Mouse (Mus musculus) liver, embryonic 16.5 days (tissue): ENCODE measurements around the gene Fxyd7. TPM values are rescaled to one million over a fixed set of nuclear protein-coding genes. Genes with fewer than 3 reads are reported as not detected.
A peak's percentile ranks its signal among the peaks of the same experiment; 100 is the strongest.

Experiments used
- ATAC-seq: fragments of 200-750 bp; cut with Nextera tagmentation; 2 replicates; pipeline ENCODE4 v1.8.0; 2017; ENCODE audit warnings: low read depth, mild to moderate bottlenecking, moderate number of reproducible peaks, moderate library complexity
- H3K27ac ChIP-seq: fragments of 300-500 bp; sonication (generic); 2 replicates; pipeline ENCODE4 v1.5.1; 2014; ENCODE audit warnings: mild to moderate bottlenecking, low read length
- H3K27me3 ChIP-seq: fragments of 300-500 bp; sonication (generic); 2 replicates; pipeline ENCODE4 v1.6.1; 2014; ENCODE audit warnings: low read depth, low read length, mixed read lengths; ENCODE audit not compliant: control insufficient read depth, insufficient read depth
- H3K36me3 ChIP-seq: fragments of 300-500 bp; sonication (generic); 2 replicates; pipeline ENCODE4 v1.6.1; 2014; ENCODE audit warnings: mild to moderate bottlenecking; ENCODE audit not compliant: control insufficient read depth, insufficient read depth
- H3K4me1 ChIP-seq: fragments of 300-500 bp; sonication (generic); 2 replicates; pipeline ENCODE4 v1.6.1; 2014; ENCODE audit warnings: low read depth, low read length, mixed read lengths; ENCODE audit not compliant: control insufficient read depth
- H3K4me2 ChIP-seq: fragments of 300-500 bp; sonication (generic); 2 replicates; pipeline ENCODE4 v1.6.1; 2014; ENCODE audit warnings: low read depth, low read length, mixed read lengths
- H3K4me3 ChIP-seq: fragments of 300-500 bp; sonication (generic); 2 replicates; pipeline ENCODE4 v1.5.1; 2014; ENCODE audit warnings: low read depth, mild to moderate bottlenecking, low read length
- H3K9ac ChIP-seq: fragments of 300-500 bp; sonication (generic); 2 replicates; pipeline ENCODE4 v1.6.1; 2014; ENCODE audit warnings: low read depth, low read length
- H3K9me3 ChIP-seq: fragments of 300-500 bp; sonication (generic); replicated peaks from 2 replicates; pipeline ENCODE4 v1.6.1; 2016; ENCODE audit warnings: low read length; ENCODE audit not compliant: control insufficient read depth
- WGBS: fragments of 180-500 bp; shearing (Covaris S2); extraction: QIAGEN DNeasy Blood & Tissue Kit; methylation state at CpG from one replicate; pipeline ENCODE4 v1.1.7; 2014; ENCODE audit not compliant: insufficient replicate concordance; 5-methylcytosine and 5-hydroxymethylcytosine counted together
- polyA plus RNA-seq: library from polyadenylated mRNA; unstranded; fragments of >200 nt; fragmentation: Nextera tagmentation; extraction: Ambion mirVana; gene quantifications from 2 replicates; pipeline ENCODE4 v1.2.1, GENCODE M21; 2015

Fxyd7 gene
- polyA plus RNA-seq, 1 experiment from 2014 or later, result 0.65 TPM

DNA sequence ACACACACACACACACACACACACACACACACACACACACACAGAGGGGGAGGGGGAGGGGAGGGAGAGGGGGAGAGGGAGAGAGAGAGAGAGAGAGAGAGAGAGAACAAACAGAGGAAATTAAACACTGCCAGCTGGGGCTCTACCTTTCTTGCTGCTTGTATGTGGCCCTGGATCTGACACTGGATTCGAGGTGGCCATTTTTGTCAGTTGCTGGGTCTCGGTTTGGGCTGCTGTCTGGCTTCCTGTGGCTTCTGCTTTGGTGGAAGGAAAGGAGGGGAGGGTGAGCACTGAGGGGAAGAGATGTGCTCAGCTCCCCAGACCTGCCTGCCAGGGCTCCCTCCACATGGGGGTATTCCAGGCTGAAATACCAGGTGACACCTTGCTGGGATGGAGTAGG, 13.6 kb downstream of the Fxyd7 start:
- WGBS, result 14% methylated on average over 2 of the region's 2 CpGs
- peaks cover 4% of the 10 kb centered on the region; the same call in 1 of the 2 replicates for H3K4me1 ChIP-seq
- peaks cover 10% of the 10 kb centered on the region for H3K27me3 ChIP-seq
- no peak overlapping the region for H3K9ac ChIP-seq
- no peak for ATAC-seq
- no peaks in the 10 kb centered on the region for H3K9me3 ChIP-seq
- H3K36me3 ChIP-seq, result no peaks in the 10 kb centered on the region
- H3K27ac ChIP-seq, result no peak overlapping the region
- no peak overlapping the region for H3K4me3 ChIP-seq
- no peak overlapping the region for H3K4me2 ChIP-seq

DNA sequence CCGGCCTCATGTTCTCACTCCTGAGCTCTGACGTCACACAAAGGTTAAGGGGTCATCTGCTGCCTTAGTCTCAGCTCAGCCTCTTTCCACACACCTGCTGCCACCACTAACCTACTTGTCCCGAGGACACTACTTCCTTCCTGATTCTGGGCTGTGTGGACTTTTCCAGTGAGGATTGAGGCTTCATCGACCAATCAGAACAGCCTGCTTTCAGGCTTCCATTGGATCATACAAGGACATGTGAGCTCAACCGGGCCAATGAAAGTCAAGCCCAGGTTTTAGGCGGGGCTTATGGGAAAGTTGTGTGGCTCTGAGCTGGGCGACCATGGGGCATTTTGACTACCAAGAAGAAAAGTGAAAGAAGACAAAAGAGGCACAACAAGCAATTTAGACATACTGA, 14.3 kb downstream of the Fxyd7 start:
- Histone ChIP-seq H3K27me3 (peaks cover 5% of the 10 kb centered on the region), H3K27ac (no peak overlapping the region), H3K4me2 (no peak overlapping the region), H3K36me3 (no peaks in the 10 kb centered on the region), H3K9ac (no peak overlapping the region), H3K9me3 (no peaks in the 10 kb centered on the region), H3K4me3 (no peak overlapping the region), H3K4me1 (peaks cover 4% of the 10 kb centered on the region; the same call in 1 of the 2 replicates)
- ATAC-seq, result no peak
- WGBS, result 54% methylated on average over 7 of the region's 7 CpGs

DNA sequence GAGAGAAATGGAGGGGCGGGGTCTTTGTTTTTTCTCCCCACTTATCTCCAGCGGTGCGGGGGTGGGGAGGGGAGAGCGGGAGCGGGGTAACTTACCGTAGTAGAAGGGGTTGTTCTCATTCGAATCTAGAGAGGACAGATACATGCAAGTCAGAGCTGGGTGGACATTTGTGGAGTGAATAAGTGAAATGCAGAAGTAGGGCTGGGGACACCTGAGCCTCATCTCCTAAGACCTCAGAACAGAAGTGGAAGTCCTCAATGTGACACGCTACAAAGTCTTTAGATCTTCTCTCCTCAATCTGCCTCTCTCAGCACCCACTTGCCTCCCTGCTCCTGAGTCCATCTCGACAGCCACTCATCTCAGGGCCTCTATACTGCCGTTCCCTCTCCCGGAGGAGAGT, 16.0 kb downstream of the Fxyd7 start:
- no peak for ATAC-seq
- peaks cover 4% of the 10 kb centered on the region; the same call in 1 of the 2 replicates for H3K4me1 ChIP-seq
- WGBS, result 66% methylated on average over 11 of the region's 11 CpGs
- H3K9ac ChIP-seq, result no peak overlapping the region
- no peaks in the 10 kb centered on the region for H3K36me3 ChIP-seq
- no peaks in the 10 kb centered on the region for H3K9me3 ChIP-seq
- H3K27me3 ChIP-seq, result no peaks in the 10 kb centered on the region
- H3K4me3 ChIP-seq, result no peak overlapping the region
- H3K4me2 ChIP-seq, result no peak overlapping the region
- H3K27ac ChIP-seq, result no peak overlapping the region

DNA sequence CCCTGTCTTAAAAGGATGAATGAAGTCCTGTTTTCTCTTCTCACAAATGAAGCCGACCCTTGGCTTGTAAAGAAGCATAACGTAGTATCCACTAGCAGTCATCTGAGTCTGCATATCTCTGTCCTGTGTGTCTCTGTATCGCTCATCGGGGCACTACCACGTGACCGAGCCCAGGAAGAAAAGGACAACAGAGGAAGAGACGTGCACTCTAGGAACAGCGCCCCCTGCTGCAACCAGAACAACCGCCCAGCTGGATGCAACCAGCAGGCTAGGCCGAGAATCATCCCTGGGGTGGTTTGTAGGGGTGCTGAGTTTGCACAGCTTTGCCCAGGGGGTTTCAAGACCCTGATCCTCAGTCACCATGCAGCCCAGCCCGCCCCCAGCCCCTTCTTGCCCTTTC, 16.5 kb downstream of the Fxyd7 start:
- Histone ChIP-seq H3K4me2 (no peak overlapping the region), H3K4me3 (no peak overlapping the region), H3K9me3 (no peaks in the 10 kb centered on the region), H3K9ac (no peak overlapping the region), H3K4me1 (peaks cover 4% of the 10 kb centered on the region; the same call in 1 of the 2 replicates), H3K27me3 (no peaks in the 10 kb centered on the region), H3K36me3 (no peaks in the 10 kb centered on the region), H3K27ac (no peak overlapping the region)
- WGBS, result 39% methylated on average over 11 of the region's 11 CpGs
- no peak for ATAC-seq

DNA sequence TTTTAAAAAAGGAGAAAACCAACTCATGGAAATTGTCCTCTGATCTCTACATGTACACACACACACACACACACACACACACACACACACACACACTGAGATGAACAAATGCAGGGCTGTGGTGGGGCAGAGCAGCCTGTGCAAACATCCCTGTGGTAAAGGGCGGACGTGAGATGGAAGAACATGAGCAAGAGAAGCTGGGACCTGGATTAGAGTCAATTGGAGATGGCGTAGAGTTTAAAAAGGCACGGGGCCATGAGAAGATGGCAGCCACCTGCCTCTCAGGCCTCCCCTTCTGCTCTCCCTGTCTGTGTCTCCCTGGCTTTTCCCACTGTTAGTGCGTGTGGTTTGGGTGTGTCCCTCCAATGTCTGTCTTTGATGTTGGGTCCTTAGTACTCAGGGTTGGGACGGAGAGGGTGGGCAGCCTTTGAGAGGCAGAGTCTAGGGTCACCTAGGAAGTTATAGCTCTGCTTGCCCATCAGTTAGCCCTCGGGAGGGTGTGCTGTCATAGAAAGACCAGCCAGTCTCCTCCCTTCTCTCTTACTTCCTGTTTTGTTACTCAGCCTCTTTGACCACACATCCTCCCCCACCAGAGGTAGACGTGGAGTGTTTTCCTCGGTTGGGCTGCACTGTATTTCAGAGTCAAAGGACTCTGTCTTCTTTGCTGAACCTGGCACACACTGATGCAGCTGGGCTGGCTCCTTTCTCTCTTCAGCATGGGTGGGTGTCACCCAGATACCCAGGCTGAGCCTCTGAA, 17.7 kb downstream of the Fxyd7 start:
- H3K4me2 ChIP-seq, result no peak overlapping the region
- ATAC-seq, result peak; percentile 41; the same call in 1 of the 2 replicates
- H3K9me3 ChIP-seq, result no peaks in the 10 kb centered on the region
- H3K4me3 ChIP-seq, result no peak overlapping the region
- no peaks in the 10 kb centered on the region for H3K27me3 ChIP-seq
- H3K27ac ChIP-seq, result peak overlapping the region; percentile 50; the same call in 1 of the 2 replicates
- WGBS, result 33% methylated on average over 9 of the region's 9 CpGs
- H3K9ac ChIP-seq, result no peak overlapping the region
- H3K4me1 ChIP-seq, result peaks cover 4% of the 10 kb centered on the region; the same call in 1 of the 2 replicates
- H3K36me3 ChIP-seq, result no peaks in the 10 kb centered on the region

DNA sequence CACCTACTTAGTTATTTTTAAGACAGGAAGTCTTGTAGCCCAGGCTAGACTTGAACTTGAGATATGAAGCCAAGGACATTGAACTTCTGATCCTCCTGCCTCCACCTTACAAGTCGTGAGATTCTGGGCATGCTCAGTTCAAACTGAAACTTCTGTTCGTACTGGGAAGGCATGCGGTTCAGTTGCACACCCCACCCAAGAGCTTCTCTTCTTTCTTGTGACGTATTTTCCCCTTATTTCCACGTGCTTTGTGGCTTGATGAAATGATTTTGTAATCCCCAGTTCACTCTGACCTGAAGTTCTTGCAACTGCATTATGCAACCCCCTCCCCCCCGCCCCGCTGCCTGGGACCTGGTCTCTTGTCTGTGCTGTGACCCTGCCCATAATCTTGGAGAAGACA, 19.5 kb downstream of the Fxyd7 start:
- no peak overlapping the region; the same call in 1 of the 2 replicates for H3K9ac ChIP-seq
- H3K27me3 ChIP-seq, result no peaks in the 10 kb centered on the region
- no peak overlapping the region for H3K4me2 ChIP-seq
- H3K27ac ChIP-seq, result no peak overlapping the region
- WGBS, result 35% methylated on average over 7 of the region's 7 CpGs
- no peaks in the 10 kb centered on the region for H3K9me3 ChIP-seq
- H3K4me1 ChIP-seq, result peaks cover 4% of the 10 kb centered on the region; the same call in 1 of the 2 replicates
- H3K36me3 ChIP-seq, result no peaks in the 10 kb centered on the region
- no peak overlapping the region for H3K4me3 ChIP-seq
- ATAC-seq, result 0 out of 2 replicates have a peak, but pooled peaks have one; percentile 19

DNA sequence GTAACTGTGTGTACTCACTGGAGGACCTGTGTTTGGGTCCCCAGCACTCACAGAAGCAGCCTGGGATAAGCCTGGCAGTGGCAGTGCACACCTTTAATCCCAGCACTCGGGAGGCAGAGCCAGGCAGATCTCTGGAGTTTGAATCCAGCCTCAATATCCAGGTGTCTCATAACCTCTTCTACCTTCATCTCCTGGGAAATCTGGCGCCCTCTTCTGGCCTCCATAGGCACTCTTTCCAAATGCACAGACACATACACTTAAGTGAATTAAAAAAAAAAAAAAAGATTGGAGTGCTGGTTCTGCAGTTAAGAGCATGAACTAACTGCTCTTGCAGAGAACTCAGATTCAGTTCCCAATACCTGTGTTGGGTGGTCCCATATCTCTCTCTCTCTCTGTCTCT, 20.6 kb downstream of the Fxyd7 start:
- Histone ChIP-seq H3K9ac (no peak overlapping the region), H3K4me2 (no peak overlapping the region), H3K27me3 (no peaks in the 10 kb centered on the region), H3K4me3 (no peak overlapping the region), H3K9me3 (no peaks in the 10 kb centered on the region), H3K36me3 (no peaks in the 10 kb centered on the region), H3K27ac (no peak overlapping the region), H3K4me1 (peaks cover 4% of the 10 kb centered on the region; the same call in 1 of the 2 replicates)
- 64% methylated on average over 2 of the region's 2 CpGs for WGBS
- ATAC-seq, result no peak

DNA sequence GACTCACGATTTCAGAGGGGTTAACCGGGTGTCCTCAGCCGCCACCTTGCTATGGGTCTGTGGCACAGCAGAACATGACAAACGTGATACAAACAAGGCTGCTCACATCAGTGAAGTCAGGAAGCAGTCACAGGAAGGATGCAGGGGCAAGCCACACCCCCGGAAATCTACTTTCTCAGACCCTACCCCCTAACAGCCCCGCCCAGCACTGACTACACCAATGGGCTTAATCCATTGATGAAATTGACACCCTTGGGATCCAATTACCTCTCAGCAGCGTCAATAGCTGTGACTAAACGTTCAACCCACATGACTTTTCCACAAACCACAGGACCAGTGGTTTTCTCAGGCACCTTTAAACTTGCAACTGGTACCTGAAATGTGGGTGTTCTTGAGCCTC, 22.7 kb downstream of the Fxyd7 start:
- Histone ChIP-seq H3K4me3 (no peak overlapping the region), H3K9ac (no peak overlapping the region), H3K4me1 (no peaks in the 10 kb centered on the region; the same call in 1 of the 2 replicates), H3K36me3 (no peaks in the 10 kb centered on the region), H3K27me3 (no peaks in the 10 kb centered on the region), H3K27ac (no peak overlapping the region), H3K4me2 (no peak overlapping the region), H3K9me3 (no peaks in the 10 kb centered on the region)
- no peak for ATAC-seq
- WGBS, result 50% methylated on average over 8 of the region's 8 CpGs

DNA sequence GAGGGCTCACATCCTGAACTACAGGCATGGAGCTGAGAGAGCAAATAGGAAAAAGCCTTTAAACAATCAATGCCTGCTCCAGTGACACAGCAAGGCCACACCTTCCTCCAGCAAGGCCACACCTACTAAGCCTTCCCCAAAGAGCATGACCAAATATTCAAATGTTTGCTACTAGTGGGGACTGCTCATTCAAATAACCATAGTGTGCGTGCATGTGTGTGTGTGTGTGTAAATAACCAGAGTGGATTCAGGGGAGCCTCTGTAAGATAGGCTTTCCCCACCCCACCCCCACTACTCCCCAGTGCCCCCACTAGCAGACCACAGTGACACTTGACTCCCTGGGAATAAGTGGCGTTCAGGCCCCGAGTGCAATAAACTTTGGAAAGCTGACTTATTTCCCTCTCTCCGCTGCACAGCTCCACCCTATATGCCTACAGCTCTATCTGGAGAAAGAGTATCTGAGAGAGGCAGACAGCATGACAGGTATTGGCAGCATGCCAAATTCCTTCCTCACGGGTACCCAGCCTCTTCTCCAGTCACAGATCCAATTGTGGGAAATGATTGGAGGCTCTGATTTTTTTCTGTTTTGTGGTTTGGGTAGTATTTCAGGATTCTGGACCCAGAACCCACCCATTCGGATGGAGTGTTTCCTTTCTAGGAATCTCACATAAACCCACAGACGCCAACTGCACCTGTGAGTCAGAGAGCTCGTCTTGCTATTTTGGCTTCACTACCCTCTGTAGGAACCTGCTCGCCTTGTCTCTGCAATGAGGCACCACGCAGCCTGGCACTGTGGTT, 34.0 kb downstream of the Fxyd7 start:
- ATAC-seq, result peak; percentile 19; the same call in 1 of the 2 replicates
- no peak overlapping the region for H3K9ac ChIP-seq
- H3K4me1 ChIP-seq, result no peaks in the 10 kb centered on the region; the same call in 1 of the 2 replicates
- WGBS, result 36% methylated on average over 10 of the region's 10 CpGs
- H3K27ac ChIP-seq, result no peak overlapping the region
- no peaks in the 10 kb centered on the region for H3K27me3 ChIP-seq
- no peak overlapping the region for H3K4me3 ChIP-seq
- H3K9me3 ChIP-seq, result no peaks in the 10 kb centered on the region
- H3K36me3 ChIP-seq, result no peaks in the 10 kb centered on the region
- H3K4me2 ChIP-seq, result no peak overlapping the region
